Mouse (Mus musculus) 3134 (cell line): Measurements from ENCODE around the gene Trim3.

Experiments used
- DNase-seq: peaks from one replicate; pipeline ENCODE4 v3.0.0-alpha.2; 2011; ENCODE audit warnings: low spot score; ENCODE audit not compliant: insufficient read length; ENCODE audit errors: extremely low read depth

Trim3 gene

GRCm38 (mm10) chr7:105633127-105633800, at the start of gene Trim3:
Gene Trim3 (minus strand): TSS chr7:105633571.
- DNase-seq: peak; percentile 91

- peak; percentile 79 for DNase-seq
Measured at GRCm38 (mm10) chr7:105650639-105651435, 17.5 kb upstream of the Trim3 start, which contains the start of gene Dnhd1. Gene Dnhd1 (plus strand): TSS chr7:105650827.

- DNase-seq: no peak
Measured at GRCm38 (mm10) chr7:105641936-105642335, 8.6 kb upstream of the Trim3 start.

DNA sequence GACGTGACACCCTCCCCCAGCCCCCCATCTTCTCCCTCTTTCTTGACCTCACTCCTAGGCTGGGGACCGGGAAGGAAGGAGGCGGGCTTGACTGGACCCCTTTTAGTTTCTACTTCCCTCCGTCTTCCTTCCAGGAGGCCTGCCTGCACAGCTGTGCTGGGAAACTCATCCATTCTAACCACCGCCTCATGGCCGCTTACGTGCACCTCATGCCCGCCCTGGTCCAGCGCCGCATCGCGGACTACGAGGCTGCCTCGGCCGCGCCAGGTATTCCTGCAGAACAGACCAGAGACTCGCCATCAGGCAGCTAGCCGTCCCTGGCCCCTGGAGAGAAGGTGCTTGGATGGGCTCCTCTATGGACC, 7.5 kb upstream of the Trim3 start:
- no peak for DNase-seq

DNA sequence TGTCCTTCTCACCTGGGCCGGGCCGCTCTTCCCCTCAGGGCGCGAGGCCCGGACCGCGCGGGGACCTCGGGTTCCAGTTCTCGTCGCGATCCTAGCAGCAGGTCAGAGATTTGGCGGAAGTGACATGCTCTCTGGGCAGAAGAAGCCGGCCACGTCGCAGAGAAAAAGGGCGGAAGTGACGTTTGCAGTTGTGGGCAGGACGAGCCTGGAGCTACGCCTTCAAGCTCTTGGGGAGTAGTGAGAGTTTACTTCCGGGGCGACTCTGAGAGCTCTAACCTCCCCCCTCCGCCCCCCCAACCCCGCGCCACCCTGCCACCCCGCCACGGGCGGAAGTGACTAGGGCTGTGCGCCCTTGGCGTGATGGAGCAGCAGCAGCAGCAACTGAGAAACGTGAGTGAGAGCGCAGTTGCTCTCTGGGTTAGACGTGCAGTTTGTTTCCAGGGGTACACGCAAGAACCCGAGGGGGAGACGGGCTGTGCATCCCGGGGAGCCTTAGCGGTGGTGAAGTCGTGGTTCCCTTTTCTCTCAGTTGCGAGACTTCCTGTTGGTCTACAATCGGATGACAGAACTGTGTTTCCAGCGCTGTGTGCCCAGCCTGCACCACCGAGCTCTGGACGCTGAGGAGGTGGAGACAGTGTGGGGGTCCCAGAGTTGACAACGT, 7.0 kb upstream of the Trim3 start, which contains the start of the genes Arfip2 and Gm45799:
TSS of gene Arfip2 (minus strand) at position 184 of the 661 bp plus-strand sequence.
TSS of gene Gm45799 (plus strand) at position 320 of the 661 bp plus-strand sequence.
- peak; percentile 93 for DNase-seq

- DNase-seq: no peak
Measured at GRCm38 (mm10) chr7:105639756-105640155, 6.4 kb upstream of the Trim3 start, which contains the start of gene Timm10b. Gene Timm10b (plus strand): TSS chr7:105640056.

- no peak for DNase-seq
Measured at GRCm38 (mm10) chr7:105639304-105639703, 5.9 kb upstream of the Trim3 start.

DNA sequence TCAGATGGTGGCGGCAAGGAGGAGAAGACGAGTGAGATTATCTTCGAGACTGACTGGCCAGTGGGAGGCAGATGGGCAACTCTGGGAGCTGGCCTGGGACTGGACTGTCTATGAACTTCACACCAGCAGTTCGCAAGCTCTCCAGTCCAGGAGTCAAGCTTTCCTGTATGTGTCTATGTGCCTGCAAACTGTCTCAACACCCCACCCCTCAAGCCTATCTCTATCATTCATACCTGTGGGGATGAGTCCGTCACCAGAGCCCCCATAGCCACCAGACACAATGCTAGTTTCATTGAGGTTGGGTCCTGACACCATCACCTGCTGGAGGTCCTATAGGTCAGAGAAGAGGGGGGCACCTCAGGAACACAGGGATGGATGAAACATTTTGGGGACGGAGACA, 5.4 kb upstream of the Trim3 start:
- no peak for DNase-seq

- no peak for DNase-seq
Measured at GRCm38 (mm10) chr7:105635726-105636125, 2.4 kb upstream of the Trim3 start.

DNA sequence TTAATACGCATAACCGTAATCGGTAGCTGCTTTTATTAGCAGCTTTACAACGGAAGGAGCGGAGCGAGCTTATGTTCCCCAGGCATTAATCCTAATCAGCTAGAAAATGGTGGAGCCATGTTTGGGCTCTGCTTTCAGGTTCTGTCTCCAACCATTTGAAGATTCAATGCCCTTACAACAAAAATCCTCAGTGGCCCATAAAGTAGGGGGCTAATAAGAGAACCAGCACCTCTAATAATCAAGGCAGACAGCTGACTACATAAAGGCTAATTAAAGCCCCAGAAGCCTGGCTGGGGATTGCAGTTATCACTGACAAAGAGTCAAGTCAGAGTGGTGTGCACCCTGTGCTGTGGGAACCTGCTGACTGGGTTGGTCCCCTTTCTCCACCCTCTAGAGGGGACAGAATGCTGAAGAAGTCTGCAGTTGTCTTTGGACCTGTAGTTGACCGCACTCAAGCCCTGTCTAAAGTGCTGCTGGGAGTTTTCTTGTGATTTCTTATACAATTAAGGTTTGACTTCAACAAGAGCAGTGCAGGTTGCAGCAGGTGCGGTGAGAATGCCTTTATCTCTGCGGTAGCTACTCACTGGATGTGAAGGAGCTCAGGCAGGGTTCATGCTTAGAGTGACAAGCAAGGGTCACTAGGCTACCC, 1.0 kb upstream of the Trim3 start:
- DNase-seq: no peak

GRCm38 (mm10) chr7:105633801-105634135, 397 bp upstream of the Trim3 start:
- no peak for DNase-seq

DNA sequence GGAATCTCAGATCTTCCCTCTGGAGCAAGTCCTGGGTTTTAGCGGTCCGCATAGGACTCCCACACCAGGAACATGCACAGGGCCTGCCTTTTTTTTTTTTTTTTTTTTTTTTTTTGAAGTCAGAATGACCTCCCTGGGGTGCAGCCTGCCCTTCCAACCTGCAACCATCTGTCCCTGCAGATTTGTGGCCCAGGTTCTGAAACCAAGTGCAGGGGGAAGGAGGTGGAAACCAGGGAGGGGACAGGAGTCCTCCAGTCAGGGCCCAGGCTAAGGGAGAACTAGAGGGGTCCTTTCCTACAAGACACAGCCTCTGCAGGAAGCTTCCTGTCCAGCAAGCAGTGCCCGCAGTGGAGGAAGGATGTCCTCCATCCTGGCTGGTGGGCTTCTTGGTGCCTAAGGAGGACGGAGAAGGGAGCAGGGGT, 809 bp downstream of the Trim3 start:
- DNase-seq: peak; percentile 44

DNA sequence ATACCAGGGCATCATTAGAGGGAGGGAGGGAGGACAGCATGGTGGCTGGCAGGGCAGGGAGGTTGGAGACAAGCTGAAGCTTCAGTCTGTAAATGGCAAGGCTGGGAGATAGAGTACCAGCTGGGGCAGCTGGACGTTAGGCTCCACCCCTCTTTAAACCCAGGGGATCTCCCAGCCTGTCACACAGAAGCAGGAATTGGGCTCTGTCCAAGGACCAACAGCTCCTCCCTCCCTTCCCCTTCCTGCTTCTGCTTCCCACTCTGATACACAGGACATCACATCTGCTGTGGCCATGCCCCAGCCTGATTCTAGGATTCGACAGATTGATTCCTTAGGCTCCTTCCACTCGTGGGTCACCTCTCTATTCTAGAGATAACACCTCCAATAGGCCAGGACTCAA, 4.7 kb downstream of the Trim3 start:
- DNase-seq: peak; percentile 59

DNA sequence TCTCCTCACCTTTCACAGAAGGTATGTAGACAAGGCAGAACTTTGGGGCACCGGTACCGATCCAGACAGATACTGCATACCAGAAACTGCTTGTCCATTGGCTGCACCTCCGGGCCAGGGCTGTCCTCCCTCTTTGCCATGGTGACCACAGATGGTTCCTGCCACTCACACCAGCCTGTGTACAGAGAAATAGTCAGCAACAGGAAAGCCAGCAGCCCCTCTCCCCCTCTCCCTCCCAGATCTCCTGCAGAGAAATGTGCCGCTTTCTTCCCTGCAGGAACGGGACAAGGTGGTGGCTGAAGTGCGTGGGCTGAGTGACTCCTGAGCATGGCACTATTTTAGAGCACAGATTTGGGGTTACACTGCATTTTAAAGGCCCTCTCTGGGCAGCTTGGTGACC, 8.0 kb downstream of the Trim3 start:
- no peak for DNase-seq

GRCm38 (mm10) chr7:105621646-105622292, 11.6 kb downstream of the Trim3 start:
- peak; percentile 63 for DNase-seq

DNA sequence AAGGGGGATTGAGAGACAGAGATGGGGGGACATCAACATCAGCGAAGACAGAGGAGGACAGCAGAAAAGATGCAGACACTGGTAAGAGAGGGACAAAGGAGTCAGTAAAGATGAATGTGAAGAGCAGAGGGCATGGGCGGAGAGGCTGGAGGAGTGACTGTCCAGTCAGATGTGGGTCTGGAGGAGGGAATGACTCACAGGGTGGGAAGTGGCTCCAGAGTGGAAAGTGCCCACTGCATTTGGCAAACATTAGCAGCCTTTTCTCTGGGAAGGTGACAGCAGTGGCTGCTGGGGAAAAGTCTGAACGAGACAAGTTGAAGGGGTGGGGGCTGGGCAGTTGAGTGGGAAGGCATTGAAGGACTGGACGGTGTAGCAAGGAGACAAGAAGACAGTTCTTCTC, 12.3 kb downstream of the Trim3 start:
- DNase-seq: peak; percentile 69

DNA sequence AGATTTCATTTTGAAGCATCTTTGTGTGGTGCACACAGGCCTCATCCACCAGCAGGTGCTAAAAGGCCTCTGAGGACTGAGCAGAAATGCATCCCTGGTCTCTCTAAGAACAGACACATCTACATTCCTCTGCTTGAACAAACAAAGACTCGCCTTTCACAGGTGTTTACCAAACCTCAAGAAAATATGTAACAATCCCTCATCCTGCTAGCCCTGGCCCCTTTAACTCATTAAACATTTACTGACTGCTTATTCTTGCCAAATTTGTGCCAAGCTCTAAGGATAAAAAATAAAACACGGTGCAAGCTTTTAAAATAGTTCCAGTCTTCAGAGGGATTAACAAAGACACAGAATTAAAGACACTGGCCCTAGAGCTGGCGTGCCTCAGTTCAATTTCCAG, 13.7 kb downstream of the Trim3 start:
- no peak for DNase-seq

- DNase-seq: no peak
Measured at GRCm38 (mm10) chr7:105617810-105618209, 15.6 kb downstream of the Trim3 start.

GRCm38 (mm10) chr7:105616561-105616960, 16.8 kb downstream of the Trim3 start:
- DNase-seq: no peak

DNA sequence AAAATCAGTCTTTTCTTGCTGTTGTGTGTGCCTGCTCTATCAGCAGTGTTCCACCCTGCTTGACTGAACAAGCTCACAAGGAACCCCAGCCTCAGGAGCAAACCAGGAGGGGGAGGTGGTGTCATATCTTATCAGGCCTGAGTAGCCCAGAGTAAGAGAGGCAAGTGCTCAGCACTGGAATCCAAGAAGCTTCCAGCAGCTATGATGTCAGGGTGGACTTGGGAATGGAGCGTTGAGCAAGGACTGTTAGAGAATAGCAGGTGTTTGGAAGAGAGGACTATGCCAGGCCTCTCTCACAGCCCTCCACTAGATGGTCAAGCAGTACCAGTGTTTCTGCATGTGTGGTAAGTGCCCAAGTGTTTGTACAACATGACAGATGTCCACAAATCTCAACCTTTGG, 17.7 kb downstream of the Trim3 start:
- no peak for DNase-seq
